Mouse (Mus musculus): ENCODE measurements around the gene Aunip.

Aunip gene

DNA sequence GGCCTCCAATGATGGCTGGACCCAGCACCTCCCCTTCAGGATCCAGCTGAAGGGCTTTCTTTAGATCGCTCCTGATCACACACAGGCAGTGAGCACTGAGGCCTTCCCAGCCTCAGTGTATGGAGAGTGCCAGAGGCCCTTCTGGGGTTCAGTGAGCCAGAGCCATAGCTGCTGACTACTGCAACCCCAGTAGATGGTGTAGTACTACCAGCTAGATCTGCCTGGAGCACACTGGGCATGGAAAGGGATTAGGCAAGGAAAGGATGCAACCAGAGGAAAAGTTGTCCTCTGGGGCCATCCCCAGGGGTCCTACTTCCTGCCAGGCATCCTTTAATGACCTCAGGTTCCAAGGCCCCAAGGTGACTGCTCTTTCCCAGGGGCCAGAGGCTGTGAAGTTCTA, 42.8 kb downstream of the Aunip start:
- no peak for DNase-seq (ENCODE audit: low read depth)

DNA sequence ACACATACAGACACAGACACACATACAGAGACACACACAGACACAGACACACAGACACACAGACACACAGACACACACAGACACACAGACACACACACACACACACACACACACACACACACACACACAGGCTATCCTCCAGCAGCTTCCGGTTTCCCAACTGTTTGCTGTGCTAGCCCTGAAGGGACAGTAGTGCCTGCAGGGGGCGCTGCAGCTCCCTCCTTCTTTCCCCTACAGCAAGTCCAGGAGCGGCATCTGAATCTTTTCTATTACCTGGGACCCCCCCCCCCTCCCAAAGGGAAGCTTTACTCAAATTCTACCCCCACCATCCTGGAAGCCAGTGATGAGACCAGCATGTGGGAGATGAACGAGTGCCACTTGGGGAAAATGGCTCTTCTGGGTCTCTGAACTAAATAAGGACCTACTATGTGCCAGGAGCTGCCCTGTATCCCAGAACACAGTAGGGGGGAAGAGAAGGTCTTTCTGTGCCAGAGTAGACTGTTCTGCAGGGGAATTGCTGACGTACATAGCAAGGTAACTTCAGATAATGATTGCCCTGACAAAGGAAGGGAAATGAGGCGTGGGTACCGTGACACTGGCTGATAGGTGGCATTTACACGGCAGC, 45.3 kb downstream of the Aunip start:
- DNase-seq (ENCODE audit: low read depth): no peak

DNA sequence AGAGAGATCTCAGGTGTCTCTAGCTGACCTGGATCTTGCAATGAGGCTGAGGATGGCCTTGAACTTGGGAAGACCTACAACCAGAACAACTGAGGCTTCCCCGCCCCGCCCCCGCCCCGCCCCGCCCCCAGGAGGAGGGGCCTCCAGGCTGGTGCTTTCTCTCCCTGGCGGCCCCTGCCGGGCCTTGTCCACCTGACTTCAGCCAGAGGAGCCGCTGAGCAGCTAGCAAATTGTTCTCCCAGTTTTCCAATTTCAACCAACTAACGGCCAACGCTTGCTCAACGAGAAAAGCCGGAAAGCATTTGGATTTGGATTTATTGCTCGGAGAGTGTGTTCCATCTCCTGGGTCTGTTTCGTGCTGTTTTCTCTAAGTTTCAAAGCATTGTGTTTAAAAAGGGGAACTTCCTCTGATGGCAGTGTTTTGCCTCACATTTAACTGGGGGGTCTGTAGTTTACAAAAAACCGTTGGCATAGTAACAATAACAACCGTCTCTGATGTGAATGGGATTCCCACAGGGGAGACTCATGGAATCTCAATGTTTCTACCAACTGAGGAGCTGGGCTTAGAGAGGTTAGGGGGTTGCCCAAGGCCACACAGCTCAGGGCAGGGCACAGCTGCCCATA, 46.9 kb downstream of the Aunip start:
- no peak for DNase-seq (ENCODE audit: low read depth)

GRCm38 (mm10) chr4:134558570-134559113, 47.8 kb downstream of the Aunip start:
- DNase-seq (ENCODE audit: low read depth): no peak

- no peak for DNase-seq (ENCODE audit: low read depth)
These were observed 48.4 kb downstream of the Aunip start for GRCm38 (mm10) chr4:134559154-134559553.

- no peak for DNase-seq (ENCODE audit: low read depth)
These were observed 49.9 kb downstream of the Aunip start for GRCm38 (mm10) chr4:134560699-134561098.

- no peak for DNase-seq (ENCODE audit: low read depth)
These were observed 51.2 kb downstream of the Aunip start for GRCm38 (mm10) chr4:134562014-134562413.

- DNase-seq (ENCODE audit: low read depth): no peak
These were observed 52.8 kb downstream of the Aunip start for GRCm38 (mm10) chr4:134563624-134564023.

DNA sequence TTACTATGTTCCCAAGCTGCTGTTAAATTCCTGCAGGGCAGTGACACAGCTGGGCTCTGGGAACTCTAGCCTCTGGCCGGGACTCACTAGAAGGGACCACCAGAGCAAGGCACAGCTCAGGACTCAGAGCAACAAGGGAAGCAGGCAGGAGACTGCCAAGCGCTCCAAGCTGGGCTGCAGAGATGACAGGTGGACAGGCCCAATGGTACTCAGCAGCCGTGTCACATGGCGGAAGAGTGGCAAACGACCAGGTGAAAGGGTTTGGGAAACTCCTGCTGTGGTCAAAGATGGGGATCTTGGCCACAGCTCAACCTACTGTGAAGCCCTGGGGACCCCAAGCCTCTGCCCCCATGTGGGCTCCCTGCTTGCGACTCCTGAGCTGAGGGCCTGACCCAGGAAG, 53.3 kb downstream of the Aunip start:
- DNase-seq (ENCODE audit: low read depth): no peak

DNA sequence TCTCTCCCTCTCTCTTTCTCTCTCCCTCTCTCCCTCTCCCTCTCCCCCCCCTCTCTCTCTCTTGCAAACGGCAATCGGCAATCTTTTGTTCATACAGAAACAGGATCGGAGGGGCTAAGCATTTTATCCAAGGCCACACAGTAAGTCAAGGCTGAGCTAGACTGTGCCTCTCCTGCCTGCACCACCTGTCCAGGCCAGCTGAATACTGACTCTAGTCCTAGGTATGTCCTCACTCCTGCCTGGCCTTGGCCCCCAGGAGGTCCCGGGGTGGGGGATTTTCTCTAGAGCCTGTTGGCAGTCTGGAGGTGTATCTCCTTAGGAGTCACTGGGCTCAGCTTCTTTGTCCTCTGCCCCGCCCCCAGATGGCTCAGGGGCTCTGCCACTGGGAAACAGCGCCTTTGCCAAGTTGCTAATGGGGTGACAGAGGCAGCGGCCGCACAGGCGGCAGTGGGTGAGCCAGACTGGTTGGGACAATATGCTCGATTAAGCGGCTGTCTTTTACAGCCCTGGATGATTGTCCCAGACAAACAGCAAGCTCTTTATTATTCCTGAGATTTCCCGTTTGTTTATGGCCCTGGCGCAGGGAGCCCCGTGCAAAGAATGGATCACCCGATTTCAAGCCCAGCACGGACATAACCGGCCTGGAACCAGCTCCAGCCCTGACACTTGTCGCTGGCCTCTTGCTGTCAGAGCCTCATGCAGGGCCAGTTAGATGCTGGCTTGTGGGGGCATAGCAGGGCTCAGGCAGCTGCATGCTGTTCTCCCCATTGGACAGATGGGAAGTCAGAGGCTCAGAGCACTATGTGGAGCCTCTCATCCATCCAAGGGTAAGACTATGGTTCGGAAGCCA, 56.8 kb downstream of the Aunip start:
- no peak for DNase-seq (ENCODE audit: low read depth)

- DNase-seq (ENCODE audit: low read depth): no peak
These were observed 58.4 kb downstream of the Aunip start for GRCm38 (mm10) chr4:134569205-134569604.

GRCm38 (mm10) chr4:134569831-134570230, 59.0 kb downstream of the Aunip start:
- DNase-seq (ENCODE audit: low read depth): no peak

DNA sequence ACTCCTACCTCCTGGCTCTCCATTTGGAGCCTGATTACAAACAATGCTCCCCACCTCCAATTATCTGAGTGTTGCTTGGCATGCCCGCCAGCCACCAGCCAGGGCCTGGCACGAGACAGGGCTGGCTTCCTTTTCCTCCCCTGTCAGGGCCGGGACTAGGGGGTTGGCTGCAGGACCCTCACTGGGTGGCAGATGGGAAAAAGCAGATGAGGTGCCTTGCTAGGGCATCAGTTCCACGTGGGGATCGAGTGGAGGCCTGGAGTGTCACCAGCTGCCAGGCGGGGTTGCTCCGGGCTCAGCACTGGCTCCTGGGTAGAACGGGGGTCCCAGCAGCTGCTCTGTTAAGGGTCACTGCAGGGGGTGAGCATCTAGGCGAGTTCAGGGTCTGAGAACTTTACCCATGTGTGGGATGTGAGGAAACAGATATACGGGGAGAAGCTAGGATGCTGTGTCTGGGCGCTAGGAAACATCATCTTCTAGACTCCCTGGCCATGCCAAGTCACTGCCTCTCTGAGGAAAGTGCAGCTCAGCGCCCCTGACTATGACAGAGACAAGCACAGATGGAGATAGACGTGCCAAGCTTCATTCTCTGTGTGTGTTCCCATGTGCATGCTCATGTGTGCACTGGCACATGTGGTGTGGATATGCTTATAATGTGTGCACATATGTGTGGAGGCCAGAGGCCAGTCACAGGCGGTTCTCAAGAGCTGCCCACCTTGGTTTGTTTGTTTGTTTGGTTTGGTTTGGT, 60.1 kb downstream of the Aunip start:
- DNase-seq (ENCODE audit: low read depth): no peak

GRCm38 (mm10) chr4:134572449-134573300, 61.9 kb downstream of the Aunip start:
- no peak for DNase-seq (ENCODE audit: low read depth)

All from c-Kit-positive CD71-positive TER-119-negative erythroid progenitor cells, embryonic 14.5 days (primary cell).